Mouse (Mus musculus): ENCODE data around the gene Neurl4.

- no peak for TF ChIP-seq CTCF (IDR thresholded peaks at IDR 0.05; ENCODE audit: low read depth)
- TF ChIP-seq EP300 (IDR thresholded peaks at IDR 0.05; ENCODE audit: low read depth) = no peak
Measured at GRCm38 (mm10) chr11:69920266-69921031, 19.6 kb downstream of the Neurl4 start.

Data from heart, postnatal 0 days (tissue).